ENCODE assay signal across 8 mouse cellular contexts in genomic region chr17:14136702-14137315, GRCm38 (mm10).
DNase-seq lines count a peak whose midpoint lies in the region; ATAC-seq and TF ChIP-seq lines count a peak whose summit lies in the region.

No protein-coding gene starts in this region.

- TF ChIP-seq CTCF in midbrain, postnatal 0 days (IDR thresholded peaks at IDR 0.05), result peak; percentile 43
- peak; percentile 46 for TF ChIP-seq CTCF in liver, embryonic 14.5 days (IDR thresholded peaks at IDR 0.05; ENCODE audit: low read depth)

- TF ChIP-seq EP300 in liver, embryonic 14.5 days (IDR thresholded peaks at IDR 0.05; ENCODE audit: low read depth), result no peak

- H3K36me3 ChIP-seq in midbrain, postnatal 0 days (ENCODE audit: insufficient read depth, low read length), result no peaks in the 10 kb centered on the region
- H3K36me3 ChIP-seq in midbrain, embryonic 16.5 days (ENCODE audit: control insufficient read depth, insufficient read depth, low read length), result no peaks in the 10 kb centered on the region
- H3K36me3 ChIP-seq in liver, embryonic 14.5 days (replicated peaks; ENCODE audit: control insufficient read depth, insufficient read depth, low read depth), result no peaks in the 10 kb centered on the region

- DNase-seq in midbrain, postnatal 0 days (ENCODE audit: low spot score), result peak; percentile 23
- DNase-seq in adrenal gland, adult 2 months, result peak; percentile 58
- DNase-seq in frontal cortex, postnatal 14 days (ENCODE audit: low spot score in 2 of 2), result peak; percentile 51 to 62
- DNase-seq in kidney, postnatal 25 days, result peak; percentile 82 to 91
- DNase-seq in liver, embryonic 14.5 days (ENCODE audit: low read depth in 3 of 3, low spot score in 3 of 3), result no peak
- peak; percentile 49 for DNase-seq in thymus, postnatal 25 days
- DNase-seq in c-Kit-positive CD71-positive TER-119-positive erythroid progenitor cells, embryonic 14.5 days (ENCODE audit: low spot score), result no peak

- 63% methylated on average over 6 of the region's 6 CpGs for WGBS in midbrain, postnatal 0 days
- 63% methylated on average over 6 of the region's 6 CpGs for WGBS in midbrain, embryonic 16.5 days
- 41% methylated on average over 6 of the region's 6 CpGs for WGBS in liver, embryonic 14.5 days (ENCODE audit: insufficient replicate concordance)

- H3K9me3 ChIP-seq in midbrain, postnatal 0 days (ENCODE audit: low read length), result no peaks in the 10 kb centered on the region
- no peaks in the 10 kb centered on the region for H3K9me3 ChIP-seq in midbrain, embryonic 16.5 days (replicated peaks; ENCODE audit: control insufficient read depth, low read length, poor library complexity, severe bottlenecking)
- no peaks in the 10 kb centered on the region for H3K9me3 ChIP-seq in liver, embryonic 14.5 days (ENCODE audit: control insufficient read depth, low read length)

- no peak for ATAC-seq in midbrain, postnatal 0 days (ENCODE audit: low FRiP score)
- ATAC-seq in midbrain, embryonic 16.5 days, result no peak
- no peak for ATAC-seq in liver, embryonic 14.5 days (ENCODE audit: insufficient read depth)

- H3K4me3 ChIP-seq in midbrain, postnatal 0 days (ENCODE audit: low read depth, low read length), result no peak overlapping the region
- H3K4me3 ChIP-seq in midbrain, embryonic 16.5 days (ENCODE audit: low read depth, low read length), result no peak overlapping the region
- no peak overlapping the region for H3K4me3 ChIP-seq in liver, embryonic 14.5 days (ENCODE audit: insufficient read depth in 1 of 2, low read depth in 2 of 2, low read length in 2 of 2)

- H3K9ac ChIP-seq in midbrain, postnatal 0 days (replicated peaks; ENCODE audit: low read length, poor library complexity, severe bottlenecking), result no peak overlapping the region
- no peak overlapping the region for H3K9ac ChIP-seq in midbrain, embryonic 16.5 days (ENCODE audit: low read depth, low read length)
- no peak overlapping the region for H3K9ac ChIP-seq in liver, embryonic 14.5 days (replicated peaks)

- no peak overlapping the region for H3K27ac ChIP-seq in midbrain, postnatal 0 days (ENCODE audit: low read depth, low read length)
- H3K27ac ChIP-seq in midbrain, embryonic 16.5 days (ENCODE audit: low read length), result no peak overlapping the region
- no peak overlapping the region for H3K27ac ChIP-seq in liver, embryonic 14.5 days

- H3K4me2 ChIP-seq in midbrain, postnatal 0 days (ENCODE audit: low read depth, low read length, poor library complexity, severe bottlenecking), result no peak overlapping the region
- no peak overlapping the region for H3K4me2 ChIP-seq in midbrain, embryonic 16.5 days (ENCODE audit: low read length)
- no peak overlapping the region for H3K4me2 ChIP-seq in liver, embryonic 14.5 days (ENCODE audit: low read depth)

- peaks cover 4% of the 10 kb centered on the region; the same call in 1 of the 2 replicates for H3K4me1 ChIP-seq in midbrain, postnatal 0 days (ENCODE audit: insufficient read depth, low read length)
- peaks cover 8% of the 10 kb centered on the region for H3K4me1 ChIP-seq in midbrain, embryonic 16.5 days (ENCODE audit: control insufficient read depth, insufficient read depth, low read length)
- H3K4me1 ChIP-seq in liver, embryonic 14.5 days (replicated peaks; ENCODE audit: control insufficient read depth in 2 of 2, insufficient read depth in 2 of 2, low read length in 1 of 2), result no peaks in the 10 kb centered on the region

- no peaks in the 10 kb centered on the region for H3K27me3 ChIP-seq in midbrain, postnatal 0 days (ENCODE audit: insufficient read depth, low read length)
- no peaks in the 10 kb centered on the region for H3K27me3 ChIP-seq in midbrain, embryonic 16.5 days (ENCODE audit: control insufficient read depth, insufficient read depth, low read depth, low read length)
- no peaks in the 10 kb centered on the region for H3K27me3 ChIP-seq in liver, embryonic 14.5 days (ENCODE audit: control insufficient read depth, insufficient read depth, low read length)

Comparison
In these comparisons a context has a peak if more than half of its experiments do, and no peak if none do; other contexts are left out.
1. DNase-seq: peak in midbrain, postnatal 0 days (single experiment), adrenal gland, adult 2 months (single experiment), frontal cortex, postnatal 14 days (2 of 2), kidney, postnatal 25 days (2 of 2) and thymus, postnatal 25 days (single experiment); none in liver, embryonic 14.5 days (0 of 3) and c-Kit-positive CD71-positive TER-119-positive erythroid progenitor cells, embryonic 14.5 days (single experiment).